Mouse (Mus musculus) G1E-ER4 (cell line): ENCODE data around the gene Tbl3. TPM values are rescaled to one million over a fixed set of nuclear protein-coding genes. Genes with fewer than 3 reads are reported as not detected.

Experiments used
- GATA1 ChIP-seq: IDR thresholded peaks from one replicate; pipeline ENCODE4 v1.8.0; 2012; ENCODE audit warnings: low read length, inconsistent platforms
- polyA plus RNA-seq: library from polyadenylated mRNA; stranded (reverse); fragments of >175 nt; gene quantifications from 2 replicates; pipeline ENCODE4 v1.2.3, GENCODE M21; 2012

Gene Tbl3
- polyA plus RNA-seq, 1 experiment, result 25.6 TPM

GRCm38 (mm10) chr17:24649581-24650069 is 57.8 kb downstream of the Tbl3 start:
- TF ChIP-seq GATA1, result no peak

GRCm38 (mm10) chr17:24648731-24649377 is 58.6 kb downstream of the Tbl3 start:
- no peak for TF ChIP-seq GATA1

Other genes with a start within 250 kb of the Tbl3 start
- 19.4 and 22.8 TPM in 2 replicates for gene E4f1, start 237.3 kb downstream of the Tbl3 start, polyA plus RNA-seq
- 75.9 and 87.6 TPM in 2 replicates for gene Pgp, start 237.3 kb downstream of the Tbl3 start, polyA plus RNA-seq
- gene Bricd5, start 233.8 kb downstream of the Tbl3 start, polyA plus RNA-seq, result 0.10 TPM in 1 of 2 replicates, not detected in the other
- 8.4 and 8.5 TPM in 2 replicates for gene Mlst8, start 228.6 kb downstream of the Tbl3 start, polyA plus RNA-seq
- 0.01 TPM in 1 of 2 replicates, not detected in the other for gene Caskin1, start 219.1 kb downstream of the Tbl3 start, polyA plus RNA-seq
- 239 and 240 TPM in 2 replicates for gene Traf7, start 179.7 kb downstream of the Tbl3 start, polyA plus RNA-seq
- 0.29 and 0.30 TPM in 2 replicates for gene Rab26, start 173.4 kb downstream of the Tbl3 start, polyA plus RNA-seq
- gene Pkd1, start 157.8 kb downstream of the Tbl3 start, polyA plus RNA-seq, result 4.0 and 6.5 TPM in 2 replicates
- gene Tsc2, start 75.0 kb downstream of the Tbl3 start, polyA plus RNA-seq, result 45.3 and 52.6 TPM in 2 replicates
- gene Nthl1, start 75.0 kb downstream of the Tbl3 start, polyA plus RNA-seq, result 24.0 and 31.0 TPM in 2 replicates
- gene Slc9a3r2, start 57.3 kb downstream of the Tbl3 start, polyA plus RNA-seq, result not detected in 2 replicates
- gene Npw, start 49.2 kb downstream of the Tbl3 start, polyA plus RNA-seq, result not detected in 2 replicates
- gene Zfp598, start 38.0 kb downstream of the Tbl3 start, polyA plus RNA-seq, result 90.5 and 98.9 TPM in 2 replicates
- 0.13 TPM in 2 replicates for gene Syngr3, start 17.7 kb downstream of the Tbl3 start, polyA plus RNA-seq
- gene Gfer, start 11.5 kb downstream of the Tbl3 start, polyA plus RNA-seq, result 149 and 186 TPM in 2 replicates
- gene Noxo1, start 11.4 kb downstream of the Tbl3 start, polyA plus RNA-seq, result 0.33 and 0.89 TPM in 2 replicates
- gene Rnf151, start 10.4 kb upstream of the Tbl3 start, polyA plus RNA-seq, result 0.14 and 0.36 TPM in 2 replicates
- gene Rps2, start 10.5 kb upstream of the Tbl3 start, polyA plus RNA-seq, result 2,301 and 3,917 TPM in 2 replicates
- 457 and 647 TPM in 2 replicates for gene Ndufb10, start 16.8 kb upstream of the Tbl3 start, polyA plus RNA-seq
- not detected in 2 replicates for gene Rpl3l, start 20.2 kb upstream of the Tbl3 start, polyA plus RNA-seq
- gene Msrb1, start 29.0 kb upstream of the Tbl3 start, polyA plus RNA-seq, result 11.1 and 11.3 TPM in 2 replicates
- gene Hs3st6, start 45.3 kb upstream of the Tbl3 start, polyA plus RNA-seq, result not detected in 2 replicates
- 0.14 TPM in 2 replicates for gene Meiob, start 96.6 kb upstream of the Tbl3 start, polyA plus RNA-seq
- gene Hagh, start 132.5 kb upstream of the Tbl3 start, polyA plus RNA-seq, result 27.1 and 44.6 TPM in 2 replicates
- gene Fahd1, start 142.7 kb upstream of the Tbl3 start, polyA plus RNA-seq, result 5.3 and 5.9 TPM in 2 replicates
- gene Igfals, start 158.3 kb upstream of the Tbl3 start, polyA plus RNA-seq, result 0.02 and 0.03 TPM in 2 replicates
- 61.9 and 127 TPM in 2 replicates for gene Nubp2, start 178.7 kb upstream of the Tbl3 start, polyA plus RNA-seq
- 37.1 and 46.2 TPM in 2 replicates for gene Spsb3, start 179.0 kb upstream of the Tbl3 start, polyA plus RNA-seq
- gene Eme2, start 187.4 kb upstream of the Tbl3 start, polyA plus RNA-seq, result 35.4 and 42.9 TPM in 2 replicates
- gene Mrps34, start 187.5 kb upstream of the Tbl3 start, polyA plus RNA-seq, result 151 and 160 TPM in 2 replicates
- gene Nme3, start 188.8 kb upstream of the Tbl3 start, polyA plus RNA-seq, result 30.3 and 35.4 TPM in 2 replicates
- 24.7 and 30.8 TPM in 2 replicates for gene Mapk8ip3, start 229.3 kb upstream of the Tbl3 start, polyA plus RNA-seq